In the genomic region with DNA sequence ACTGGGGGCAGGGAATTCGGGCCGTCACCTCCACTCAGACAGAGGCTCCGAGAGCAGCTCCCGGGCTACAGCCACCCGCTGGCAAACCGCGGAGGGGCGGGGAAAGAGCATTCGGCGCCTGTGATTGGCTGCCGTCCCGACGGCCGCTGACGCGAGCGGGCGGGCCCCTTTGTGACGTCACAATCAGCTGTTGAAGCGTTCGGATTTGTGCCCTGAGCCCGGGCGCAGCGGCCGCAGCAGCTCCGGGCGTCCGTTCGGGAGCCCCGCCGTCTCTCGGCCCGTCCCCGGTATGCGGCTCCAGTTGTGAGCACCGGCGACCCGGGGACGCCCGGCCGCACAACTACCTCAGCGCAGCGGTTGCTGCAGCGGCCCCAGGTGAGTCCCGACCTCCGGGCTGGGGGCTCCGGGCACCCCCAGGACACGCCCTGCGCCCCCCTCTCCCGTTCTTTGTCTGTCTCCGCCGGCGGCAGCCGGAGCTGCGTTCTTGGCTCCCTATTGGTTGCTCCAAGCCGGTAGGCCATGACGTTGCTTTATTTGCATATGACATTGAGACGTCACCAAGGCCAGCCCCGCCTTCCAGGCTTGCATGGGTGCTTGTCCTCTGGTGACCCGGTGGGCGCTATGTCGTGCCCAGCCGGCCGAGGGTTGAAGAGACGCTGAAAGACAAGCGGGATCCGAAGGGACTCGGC, we compare ENCODE assay signal across 7 mouse cellular contexts. TPM values are rescaled to one million over a fixed set of nuclear protein-coding genes. Genes with fewer than 3 reads are reported as not detected.
DNase-seq lines count a peak whose midpoint lies in the region; ATAC-seq and TF ChIP-seq lines count a peak whose summit lies in the region.

No protein-coding gene starts in this region.

- H3K4me1 ChIP-seq in intestine, postnatal 0 days (replicated peaks; ENCODE audit: control insufficient read depth, insufficient read depth, low read length), result peaks cover 13% of the 10 kb centered on the region
- H3K4me1 ChIP-seq in midbrain, embryonic 12.5 days, result peaks cover 44% of the 10 kb centered on the region
- H3K4me1 ChIP-seq in small intestine, adult 2 months (ENCODE audit: control insufficient read depth, insufficient read depth, insufficient read length, low read length), result peaks cover 4% of the 10 kb centered on the region; the same call in 1 of the 2 replicates

- intact Hi-C loops in left cerebral cortex, postnatal 4 days (cut with DNase I), result no loop called here

- H3K4me3 ChIP-seq in intestine, postnatal 0 days (ENCODE audit: low read depth, low read length), result peak overlapping the region; percentile 80
- peak overlapping the region; percentile 76 for H3K4me3 ChIP-seq in midbrain, embryonic 12.5 days
- H3K4me3 ChIP-seq in small intestine, adult 2 months (ENCODE audit: low read depth, low read length), result peak overlapping the region; percentile 76

- peak overlapping the region; percentile 92 for H3K4me2 ChIP-seq in intestine, postnatal 0 days (replicated peaks; ENCODE audit: low read depth)
- H3K4me2 ChIP-seq in midbrain, embryonic 12.5 days (replicated peaks), result peak overlapping the region; percentile 58

- H3K27ac ChIP-seq in intestine, postnatal 0 days (ENCODE audit: low read depth, low read length), result peak overlapping the region; percentile 99
- peak overlapping the region; percentile 97 for H3K27ac ChIP-seq in midbrain, embryonic 12.5 days (replicated peaks)
- H3K27ac ChIP-seq in small intestine, adult 2 months (ENCODE audit: insufficient read depth, low read depth, low read length), result peak overlapping the region; percentile 94

- no peak for TF ChIP-seq CTCF in intestine, postnatal 0 days (IDR thresholded peaks at IDR 0.05; ENCODE audit: low read depth)
- no peak for TF ChIP-seq CTCF in small intestine, adult 2 months (IDR thresholded peaks at IDR 0.05; ENCODE audit: extremely low read depth, insufficient read length, insufficient replicate concordance, low read depth, low read length)

- H3K27me3 ChIP-seq in intestine, postnatal 0 days (replicated peaks; ENCODE audit: control insufficient read depth, insufficient read depth, low read length), result peaks cover 11% of the 10 kb centered on the region; the same call in 1 of the 2 replicates
- peaks cover 20% of the 10 kb centered on the region for H3K27me3 ChIP-seq in midbrain, embryonic 12.5 days
- no peaks in the 10 kb centered on the region for H3K27me3 ChIP-seq in small intestine, adult 2 months (ENCODE audit: control insufficient read depth, insufficient read depth, low read length)

- peak; percentile 98 for DNase-seq in adrenal gland, adult 2 months
- peak; percentile 94 for DNase-seq in embryo, embryonic 11.5 days (ENCODE audit: low read depth, low spot score)
- DNase-seq in gastrocnemius, postnatal 4 days (ENCODE audit: low spot score in 2 of 2), result peak; percentile 97 to 98
- peak; percentile 98 for DNase-seq in left cerebral cortex, postnatal 4 days

- peak; percentile 80 for TF ChIP-seq POLR2A in small intestine, adult 2 months (IDR thresholded peaks at IDR 0.05; ENCODE audit: low read depth, low read length)

- under 1% methylated on average over 59 of the region's 68 CpGs for WGBS in intestine, postnatal 0 days
- WGBS in midbrain, embryonic 12.5 days, result under 1% methylated on average over 67 of the region's 68 CpGs
- WGBS in small intestine, adult 2 months, result under 1% methylated on average over 68 of the region's 68 CpGs

- ATAC-seq in intestine, postnatal 0 days, result peak; percentile 90
- ATAC-seq in midbrain, embryonic 12.5 days (ENCODE audit: low FRiP score, low read depth), result peak; percentile 92

- peaks cover 14% of the 10 kb centered on the region; the same call in 1 of the 2 replicates for H3K36me3 ChIP-seq in intestine, postnatal 0 days (ENCODE audit: control insufficient read depth, insufficient read depth)
- peaks cover 16% of the 10 kb centered on the region for H3K36me3 ChIP-seq in midbrain, embryonic 12.5 days
- peaks cover 4% of the 10 kb centered on the region; the same call in 1 of the 2 replicates for H3K36me3 ChIP-seq in small intestine, adult 2 months (ENCODE audit: control insufficient read depth, insufficient read depth, low read length)

- no peaks in the 10 kb centered on the region for H3K9me3 ChIP-seq in intestine, postnatal 0 days (ENCODE audit: control insufficient read depth)
- H3K9me3 ChIP-seq in midbrain, embryonic 12.5 days, result no peaks in the 10 kb centered on the region

- peak overlapping the region; percentile 85 for H3K9ac ChIP-seq in intestine, postnatal 0 days (ENCODE audit: low read depth, low read length)
- peak overlapping the region; percentile 86 for H3K9ac ChIP-seq in midbrain, embryonic 12.5 days (replicated peaks)

RNA-seq across cellular contexts. Expression of a gene that starts 0.9 kb away (rescaled TPM):
- total RNA-seq in adrenal gland, adult 2 months (2021), result 100 to 1,000 TPM; 221 to 429 TPM
- 714 and 755 TPM in 2 replicates for polyA plus RNA-seq in adrenal gland, adult 2 months (2012; rRNA removed)
- 100 to 1,000 TPM; 159 to 202 TPM for total RNA-seq in gastrocnemius, postnatal 4 days (2021)
- 32.9 and 33.7 TPM in 2 replicates for polyA plus RNA-seq in intestine, postnatal 0 days (2015; fragmentation: Nextera tagmentation; extraction: Ambion mirVana)
- 100 to 1,000 TPM; 155 to 158 TPM for total RNA-seq in left cerebral cortex, postnatal 4 days (2021)
- polyA plus RNA-seq in midbrain, embryonic 12.5 days (2016; fragmentation: Nextera tagmentation; extraction: Ambion mirVana), result 103 and 119 TPM in 2 replicates
- polyA plus RNA-seq in small intestine, adult 2 months (2012; rRNA removed), result 161 and 164 TPM in 2 replicates

RNA-seq across cellular contexts. Expression of a gene that starts 24.6 kb away (rescaled TPM):
- total RNA-seq in adrenal gland, adult 2 months (2021), result 10 to 100 TPM; 41.2 to 41.5 TPM
- polyA plus RNA-seq in adrenal gland, adult 2 months (2012; rRNA removed), result 19.6 TPM in 2 replicates
- 10 to 100 TPM; 28.6 to 29.4 TPM for total RNA-seq in gastrocnemius, postnatal 4 days (2021)
- polyA plus RNA-seq in intestine, postnatal 0 days (2015; fragmentation: Nextera tagmentation; extraction: Ambion mirVana), result 29.6 and 31.5 TPM in 2 replicates
- total RNA-seq in left cerebral cortex, postnatal 4 days (2021), result 10 to 100 TPM; 34.6 to 38.6 TPM
- polyA plus RNA-seq in midbrain, embryonic 12.5 days (2016; fragmentation: Nextera tagmentation; extraction: Ambion mirVana), result 44.7 and 46.9 TPM in 2 replicates
- polyA plus RNA-seq in small intestine, adult 2 months (2012; rRNA removed), result 13.7 and 26.2 TPM in 2 replicates

Comparison
In these comparisons a context has a peak if more than half of its experiments do, and no peak if none do; other contexts are left out.
1. Peak in every context shown above with its lines: DNase-seq, ATAC-seq, H3K4me3 ChIP-seq and H3K27ac ChIP-seq.